Mouse (Mus musculus): ENCODE data around the gene Gm21954. TPM values are rescaled to one million over a fixed set of nuclear protein-coding genes. Genes with fewer than 3 reads are reported as not detected.
A peak's percentile ranks its signal among the peaks of the same experiment; 100 is the strongest.

Gene Gm21954
- polyA plus RNA-seq, 1 experiment from 2014 or later: not detected

- no peak overlapping the region for H3K9ac ChIP-seq (ENCODE audit: low read length)
- no peaks in the 10 kb centered on the region for H3K9me3 ChIP-seq (replicated peaks; ENCODE audit: control insufficient read depth, low read length)
- H3K4me2 ChIP-seq (ENCODE audit: low read length): no peak overlapping the region
- no peaks in the 10 kb centered on the region for H3K27me3 ChIP-seq (replicated peaks; ENCODE audit: control insufficient read depth, insufficient read depth, low read length)
- WGBS: 92% methylated on average over 7 of the region's 7 CpGs
- H3K4me1 ChIP-seq (ENCODE audit: control insufficient read depth, insufficient read depth, low read length): 0 out of 2 replicates have a peak, but pooled peaks cover 5% of the 10 kb centered on the region
- H3K4me3 ChIP-seq (ENCODE audit: low read depth, low read length): no peak overlapping the region
- no peak overlapping the region for H3K27ac ChIP-seq (ENCODE audit: low read depth, low read length)
- ATAC-seq (no peak), DNase-seq (ENCODE audit: low spot score) (no peak)
- H3K36me3 ChIP-seq (ENCODE audit: control insufficient read depth, insufficient read depth, low read length): peaks cover 6% of the 10 kb centered on the region; the same call in 1 of the 2 replicates
These were observed 4.7 kb upstream of the Gm21954 start for GRCm38 (mm10) chr3:55476694-55477093.

- WGBS: 60% methylated on average over 6 of the region's 6 CpGs
- no peaks in the 10 kb centered on the region for H3K36me3 ChIP-seq (ENCODE audit: control insufficient read depth, insufficient read depth, low read length)
- no peaks in the 10 kb centered on the region for H3K9me3 ChIP-seq (replicated peaks; ENCODE audit: control insufficient read depth, low read length)
- H3K4me3 ChIP-seq (ENCODE audit: low read depth, low read length): no peak overlapping the region
- no peak overlapping the region for H3K27ac ChIP-seq (ENCODE audit: low read depth, low read length)
- H3K27me3 ChIP-seq (replicated peaks; ENCODE audit: control insufficient read depth, insufficient read depth, low read length): no peaks in the 10 kb centered on the region
- ATAC-seq (0 out of 2 replicates have a peak, but pooled peaks have one; percentile 46), DNase-seq (ENCODE audit: low spot score) (no peak)
- H3K4me2 ChIP-seq (ENCODE audit: low read length): no peak overlapping the region
- no peak overlapping the region for H3K9ac ChIP-seq (ENCODE audit: low read length)
- H3K4me1 ChIP-seq (ENCODE audit: control insufficient read depth, insufficient read depth, low read length): 0 out of 2 replicates have a peak, but pooled peaks cover 5% of the 10 kb centered on the region
These were observed 1.1 kb upstream of the Gm21954 start for GRCm38 (mm10) chr3:55473146-55473545.

GRCm38 (mm10) chr3:55466348-55466747 is 5.7 kb downstream of the Gm21954 start:
- ATAC-seq (no peak), DNase-seq (ENCODE audit: low spot score) (peak; percentile 19)
- Histone ChIP-seq H3K27me3 (replicated peaks; ENCODE audit: control insufficient read depth, insufficient read depth, low read length) (no peaks in the 10 kb centered on the region), H3K9ac (ENCODE audit: low read length) (no peak overlapping the region), H3K36me3 (ENCODE audit: control insufficient read depth, insufficient read depth, low read length) (no peaks in the 10 kb centered on the region), H3K4me1 (ENCODE audit: control insufficient read depth, insufficient read depth, low read length) (peaks cover 11% of the 10 kb centered on the region), H3K27ac (ENCODE audit: low read depth, low read length) (no peak overlapping the region), H3K9me3 (replicated peaks; ENCODE audit: control insufficient read depth, low read length) (no peaks in the 10 kb centered on the region), H3K4me3 (ENCODE audit: low read depth, low read length) (no peak overlapping the region), H3K4me2 (ENCODE audit: low read length) (no peak overlapping the region)
- 54% methylated on average over 9 of the region's 9 CpGs for WGBS

- WGBS: 81% methylated on average over 8 of the region's 8 CpGs
These were observed 6.2 kb downstream of the Gm21954 start for GRCm38 (mm10) chr3:55465785-55466184.

GRCm38 (mm10) chr3:55464226-55464625 is 7.8 kb downstream of the Gm21954 start:
- 45% methylated on average over 3 of the region's 3 CpGs for WGBS
- peaks cover 18% of the 10 kb centered on the region for H3K4me1 ChIP-seq (ENCODE audit: control insufficient read depth, insufficient read depth, low read length)
- ATAC-seq (no peak), DNase-seq (ENCODE audit: low spot score) (no peak)
- H3K4me2 ChIP-seq (ENCODE audit: low read length): no peak overlapping the region
- no peak overlapping the region for H3K27ac ChIP-seq (ENCODE audit: low read depth, low read length)
- no peak overlapping the region for H3K4me3 ChIP-seq (ENCODE audit: low read depth, low read length)
- no peaks in the 10 kb centered on the region for H3K27me3 ChIP-seq (replicated peaks; ENCODE audit: control insufficient read depth, insufficient read depth, low read length)
- H3K9me3 ChIP-seq (replicated peaks; ENCODE audit: control insufficient read depth, low read length): no peaks in the 10 kb centered on the region
- no peaks in the 10 kb centered on the region for H3K36me3 ChIP-seq (ENCODE audit: control insufficient read depth, insufficient read depth, low read length)
- H3K9ac ChIP-seq (ENCODE audit: low read length): no peak overlapping the region

More at GRCm38 (mm10) chr3:55465785-55466184, 6.2 kb downstream of the Gm21954 start:
- Histone ChIP-seq H3K4me2 (ENCODE audit: low read length) (no peak overlapping the region), H3K9me3 (replicated peaks; ENCODE audit: control insufficient read depth, low read length) (no peaks in the 10 kb centered on the region), H3K9ac (ENCODE audit: low read length) (no peak overlapping the region), H3K27ac (ENCODE audit: low read depth, low read length) (no peak overlapping the region; the same call in 1 of the 2 replicates), H3K36me3 (ENCODE audit: control insufficient read depth, insufficient read depth, low read length) (no peaks in the 10 kb centered on the region), H3K4me3 (ENCODE audit: low read depth, low read length) (no peak overlapping the region), H3K4me1 (ENCODE audit: control insufficient read depth, insufficient read depth, low read length) (peaks cover 16% of the 10 kb centered on the region), H3K27me3 (replicated peaks; ENCODE audit: control insufficient read depth, insufficient read depth, low read length) (no peaks in the 10 kb centered on the region)
- ATAC-seq (no peak), DNase-seq (ENCODE audit: low spot score) (no peak)

GRCm38 (mm10) chr3:55462904-55463668 is 8.9 kb downstream of the Gm21954 start:
- H3K4me3 ChIP-seq (ENCODE audit: low read depth, low read length): no peak overlapping the region
- ATAC-seq: no peak
- no peak overlapping the region for H3K4me2 ChIP-seq (ENCODE audit: low read length)

GRCm38 (mm10) chr3:55461685-55462655 is 10.0 kb downstream of the Gm21954 start:
- Histone ChIP-seq H3K27ac (ENCODE audit: low read depth, low read length) (peak overlapping the region; percentile 82), H3K9ac (ENCODE audit: low read length) (peak overlapping the region; percentile 61), H3K9me3 (replicated peaks; ENCODE audit: control insufficient read depth, low read length) (no peaks in the 10 kb centered on the region), H3K36me3 (ENCODE audit: control insufficient read depth, insufficient read depth, low read length) (no peaks in the 10 kb centered on the region), H3K4me3 (ENCODE audit: low read depth, low read length) (peak overlapping the region; percentile 22), H3K4me2 (ENCODE audit: low read length) (peak overlapping the region; percentile 56), H3K4me1 (ENCODE audit: control insufficient read depth, insufficient read depth, low read length) (peaks cover 18% of the 10 kb centered on the region), H3K27me3 (replicated peaks; ENCODE audit: control insufficient read depth, insufficient read depth, low read length) (no peaks in the 10 kb centered on the region)
- WGBS: 1% methylated on average over 17 of the region's 17 CpGs
- ATAC-seq: peak; percentile 98
- peak; percentile 95 for DNase-seq (ENCODE audit: low spot score)

More at GRCm38 (mm10) chr3:55462904-55463668, 8.9 kb downstream of the Gm21954 start:
- Histone ChIP-seq H3K4me1 (ENCODE audit: control insufficient read depth, insufficient read depth, low read length) (peaks cover 18% of the 10 kb centered on the region), H3K36me3 (ENCODE audit: control insufficient read depth, insufficient read depth, low read length) (no peaks in the 10 kb centered on the region), H3K27ac (ENCODE audit: low read depth, low read length) (no peak overlapping the region), H3K27me3 (replicated peaks; ENCODE audit: control insufficient read depth, insufficient read depth, low read length) (no peaks in the 10 kb centered on the region), H3K9me3 (replicated peaks; ENCODE audit: control insufficient read depth, low read length) (no peaks in the 10 kb centered on the region), H3K9ac (ENCODE audit: low read length) (no peak overlapping the region)
- DNase-seq (ENCODE audit: low spot score): no peak
- WGBS: 86% methylated on average over 4 of the region's 4 CpGs

- Histone ChIP-seq H3K4me2 (ENCODE audit: low read length) (peak overlapping the region; percentile 56), H3K9ac (ENCODE audit: low read length) (no peak overlapping the region; the same call in 1 of the 2 replicates), H3K27ac (ENCODE audit: low read depth, low read length) (no peak overlapping the region; the same call in 1 of the 2 replicates), H3K27me3 (replicated peaks; ENCODE audit: control insufficient read depth, insufficient read depth, low read length) (no peaks in the 10 kb centered on the region), H3K9me3 (replicated peaks; ENCODE audit: control insufficient read depth, low read length) (no peaks in the 10 kb centered on the region), H3K4me1 (ENCODE audit: control insufficient read depth, insufficient read depth, low read length) (peaks cover 18% of the 10 kb centered on the region), H3K36me3 (ENCODE audit: control insufficient read depth, insufficient read depth, low read length) (no peaks in the 10 kb centered on the region), H3K4me3 (ENCODE audit: low read depth, low read length) (no peak overlapping the region)
- ATAC-seq (peak; percentile 54), DNase-seq (ENCODE audit: low spot score) (peak; percentile 33)
- 28% methylated on average over 3 of the region's 3 CpGs for WGBS
These were observed 10.9 kb downstream of the Gm21954 start for GRCm38 (mm10) chr3:55461092-55461491.
